Mouse (Mus musculus) limb, embryonic 14.5 days (tissue): ENCODE data around the gene Zdhhc14. TPM values are rescaled to one million over a fixed set of nuclear protein-coding genes. Genes with fewer than 3 reads are reported as not detected.

Experiments used
- ATAC-seq: fragments of 200-750 bp; cut with Nextera tagmentation; 2 replicates; pipeline ENCODE4 v1.8.0; 2017; ENCODE audit warnings: low read depth, moderate number of reproducible peaks, moderate TSS enrichment; ENCODE audit not compliant: low FRiP score
- DNase-seq: peaks from one replicate; pipeline ENCODE4 v3.0.0-alpha.2; 2015; ENCODE audit warnings: low spot score
- H3K27ac ChIP-seq: fragments of 300-500 bp; sonication (generic); replicated peaks from 2 replicates; pipeline ENCODE4 v1.5.1; 2014; ENCODE audit warnings: low read depth, mild to moderate bottlenecking, low read length, moderate library complexity, mixed read lengths
- H3K27me3 ChIP-seq: fragments of 300-500 bp; sonication (generic); 2 replicates; pipeline ENCODE4 v1.6.1; 2014; ENCODE audit warnings: low read length, mixed read lengths; ENCODE audit not compliant: control insufficient read depth, insufficient read depth
- H3K36me3 ChIP-seq: fragments of 300-500 bp; sonication (generic); 2 replicates; pipeline ENCODE4 v1.6.1; 2014; ENCODE audit warnings: mild to moderate bottlenecking, low read length, moderate library complexity, mixed read lengths; ENCODE audit not compliant: control insufficient read depth, insufficient read depth
- H3K4me1 ChIP-seq: fragments of 300-500 bp; sonication (generic); 2 replicates; pipeline ENCODE4 v1.6.1; 2014; ENCODE audit warnings: antibody characterized with exemption, low read length, mixed read lengths; ENCODE audit not compliant: control insufficient read depth, insufficient read depth
- H3K4me2 ChIP-seq: fragments of 300-500 bp; sonication (generic); replicated peaks from 2 replicates; pipeline ENCODE4 v1.6.1; 2014; ENCODE audit warnings: low read depth, mild to moderate bottlenecking, low read length, moderate library complexity; ENCODE audit not compliant: severe bottlenecking
- H3K4me3 ChIP-seq: fragments of 300-500 bp; sonication (generic); replicated peaks from 2 replicates; pipeline ENCODE4 v1.5.1; 2014; ENCODE audit warnings: low read length
- H3K9ac ChIP-seq: fragments of 300-500 bp; sonication (generic); 2 replicates; pipeline ENCODE4 v1.6.1; 2014; ENCODE audit warnings: mild to moderate bottlenecking, low read depth, low read length, moderate library complexity; ENCODE audit not compliant: severe bottlenecking
- H3K9me3 ChIP-seq: fragments of 300-500 bp; sonication (generic); 2 replicates; pipeline ENCODE4 v1.6.1; 2016; ENCODE audit warnings: low read length; ENCODE audit not compliant: control insufficient read depth
- POLR2A ChIP-seq: fragments of 200-500 bp; IDR thresholded peaks from 2 replicates; pipeline ENCODE4 v1.8.0; 2012; ENCODE audit warnings: inconsistent platforms, mild to moderate bottlenecking, moderate library complexity, borderline replicate concordance; ENCODE audit not compliant: insufficient read depth, insufficient read length; ENCODE audit errors: extremely low read depth
- WGBS: fragments of 180-500 bp; shearing (Covaris S2); extraction: QIAGEN DNeasy Blood & Tissue Kit; methylation state at CpG from one replicate; pipeline ENCODE4 v1.1.7; 2014; 5-methylcytosine and 5-hydroxymethylcytosine counted together
- polyA plus RNA-seq, 2 experiments: library from polyadenylated mRNA; depleted of rRNA in 1 of 2; stranded (reverse) in 1 of 2; unstranded in 1 of 2; fragments of >200 nt; fragmentation: Nextera tagmentation in 1 of 2; extraction: Ambion mirVana in 1 of 2; gene quantifications; 2 replicates each; pipeline versions ENCODE4 v1.2.1 to v1.2.3; 2012 to 2014

Zdhhc14 gene
- polyA plus RNA-seq, 2 experiments: 3.0 to 4.3 TPM

- TF ChIP-seq POLR2A: no peak
Measured at GRCm38 (mm10) chr17:5752716-5753585, 260.6 kb downstream of the Zdhhc14 start.

GRCm38 (mm10) chr17:5755489-5755888 is 263.1 kb downstream of the Zdhhc14 start:
- no peak overlapping the region for H3K27ac ChIP-seq
- no peak for TF ChIP-seq POLR2A
- H3K36me3 ChIP-seq: no peaks in the 10 kb centered on the region
- no peak overlapping the region for H3K9ac ChIP-seq
- DNase-seq (no peak), ATAC-seq (no peak)
- H3K4me1 ChIP-seq: peaks cover 5% of the 10 kb centered on the region; the same call in 1 of the 2 replicates
- no peak overlapping the region for H3K4me3 ChIP-seq
- H3K27me3 ChIP-seq: no peaks in the 10 kb centered on the region; the same call in 1 of the 2 replicates
- H3K9me3 ChIP-seq: no peaks in the 10 kb centered on the region
- 83% methylated on average over 7 of the region's 7 CpGs for WGBS
- no peak overlapping the region for H3K4me2 ChIP-seq

More at GRCm38 (mm10) chr17:5752716-5753585, 260.6 kb downstream of the Zdhhc14 start:
- Histone ChIP-seq H3K4me2 (peak overlapping the region; percentile 80), H3K9ac (peak overlapping the region; percentile 54), H3K4me1 (peaks cover 5% of the 10 kb centered on the region; the same call in 1 of the 2 replicates), H3K9me3 (no peaks in the 10 kb centered on the region), H3K27ac (no peak overlapping the region), H3K4me3 (peak overlapping the region; percentile 46), H3K36me3 (no peaks in the 10 kb centered on the region), H3K27me3 (no peaks in the 10 kb centered on the region; the same call in 1 of the 2 replicates)
- WGBS: 9% methylated on average over 29 of the region's 29 CpGs
- ATAC-seq (peak; percentile 72), DNase-seq (peak; percentile 62)

- Histone ChIP-seq H3K4me1 (peaks cover 5% of the 10 kb centered on the region; the same call in 1 of the 2 replicates), H3K4me2 (no peak overlapping the region), H3K9ac (no peak overlapping the region), H3K27me3 (no peaks in the 10 kb centered on the region; the same call in 1 of the 2 replicates), H3K36me3 (no peaks in the 10 kb centered on the region), H3K27ac (no peak overlapping the region), H3K4me3 (no peak overlapping the region), H3K9me3 (no peaks in the 10 kb centered on the region)
- DNase-seq (no peak), ATAC-seq (no peak)
- TF ChIP-seq POLR2A: no peak
- WGBS: 54% methylated on average over 5 of the region's 5 CpGs
Measured at GRCm38 (mm10) chr17:5756065-5756464, 263.7 kb downstream of the Zdhhc14 start.

GRCm38 (mm10) chr17:5756855-5757254 is 264.5 kb downstream of the Zdhhc14 start:
- peaks cover 5% of the 10 kb centered on the region; the same call in 1 of the 2 replicates for H3K4me1 ChIP-seq
- no peak for DNase-seq
- H3K9me3 ChIP-seq: no peaks in the 10 kb centered on the region
- H3K9ac ChIP-seq: no peak overlapping the region
- no peak overlapping the region for H3K4me2 ChIP-seq
- H3K27me3 ChIP-seq: no peaks in the 10 kb centered on the region; the same call in 1 of the 2 replicates
- ATAC-seq: no peak
- no peak overlapping the region for H3K4me3 ChIP-seq
- TF ChIP-seq POLR2A: no peak
- no peak overlapping the region for H3K27ac ChIP-seq
- WGBS: 88% methylated on average over 15 of the region's 15 CpGs
- H3K36me3 ChIP-seq: no peaks in the 10 kb centered on the region

GRCm38 (mm10) chr17:5763768-5764167 is 271.4 kb downstream of the Zdhhc14 start:
- Histone ChIP-seq H3K9ac (no peak overlapping the region), H3K27me3 (no peaks in the 10 kb centered on the region), H3K4me2 (no peak overlapping the region), H3K4me1 (no peaks in the 10 kb centered on the region), H3K9me3 (no peaks in the 10 kb centered on the region), H3K27ac (no peak overlapping the region), H3K36me3 (no peaks in the 10 kb centered on the region), H3K4me3 (no peak overlapping the region)
- DNase-seq: no peak
- WGBS: 88% methylated on average over 5 of the region's 5 CpGs
- ATAC-seq: no peak
- no peak for TF ChIP-seq POLR2A
